Mouse (Mus musculus): ENCODE results near the gene Rcn3. TPM values are rescaled to one million over a fixed set of nuclear protein-coding genes. Genes with fewer than 3 reads are reported as not detected.

The Rcn3 gene
- polyA plus RNA-seq, 1 experiment = 166 TPM

DNA sequence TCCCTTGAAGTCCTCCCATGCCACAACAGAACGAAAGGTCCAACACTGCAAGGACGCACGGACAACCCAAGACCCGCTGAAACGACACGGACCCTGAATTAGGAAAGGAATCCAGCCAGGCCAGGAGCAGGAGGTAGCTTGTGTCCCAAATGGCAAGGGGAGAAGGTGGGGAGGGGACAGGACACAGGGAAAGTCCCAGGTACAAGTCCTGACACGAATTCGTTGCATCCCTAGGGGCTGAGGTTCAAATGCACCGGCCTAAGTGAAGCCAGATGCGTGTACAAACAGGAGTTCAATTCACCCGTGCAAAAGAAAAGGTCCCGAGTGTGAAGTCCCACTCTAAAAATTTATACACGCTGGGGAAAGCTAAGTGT is 40.4 kb downstream of the Rcn3 start:
- Histone ChIP-seq H3K79me3 (ENCODE audit: low read depth) (peaks cover 18% of the 10 kb centered on the region), H3K4me3 (ENCODE audit: insufficient read depth, poor library complexity, severe bottlenecking) (peak overlapping the region; percentile 60), H3K27me3 (ENCODE audit: control insufficient read depth, insufficient read depth, insufficient read length) (no peaks in the 10 kb centered on the region), H3K79me2 (ENCODE audit: control insufficient read depth, insufficient read depth) (peaks cover 47% of the 10 kb centered on the region), H3ac (ENCODE audit: control insufficient read depth, insufficient read length, low read depth) (peak overlapping the region; percentile 92), H3K36me3 (ENCODE audit: control insufficient read depth, insufficient read depth) (peaks cover 23% of the 10 kb centered on the region)
- TF ChIP-seq CTCF (IDR thresholded peaks at IDR 0.05; ENCODE audit: control insufficient read depth, insufficient read depth, insufficient read length) (no peak), USF1 (IDR thresholded peaks at IDR 0.05; ENCODE audit: low read depth) (no peak), CEBPB (IDR thresholded peaks at IDR 0.05; ENCODE audit: low read depth) (no peak), MYOG (IDR thresholded peaks at IDR 0.05; ENCODE audit: control insufficient read depth, extremely low read depth, insufficient read length) (no peak), MYOD1 (IDR thresholded peaks at IDR 0.05; ENCODE audit: control insufficient read depth, insufficient read length, low read depth) (no peak), FOSL1 (IDR thresholded peaks at IDR 0.05; ENCODE audit: insufficient read depth, low read length, poor library complexity, severe bottlenecking) (no peak), MAX (IDR thresholded peaks at IDR 0.05) (no peak)

DNA sequence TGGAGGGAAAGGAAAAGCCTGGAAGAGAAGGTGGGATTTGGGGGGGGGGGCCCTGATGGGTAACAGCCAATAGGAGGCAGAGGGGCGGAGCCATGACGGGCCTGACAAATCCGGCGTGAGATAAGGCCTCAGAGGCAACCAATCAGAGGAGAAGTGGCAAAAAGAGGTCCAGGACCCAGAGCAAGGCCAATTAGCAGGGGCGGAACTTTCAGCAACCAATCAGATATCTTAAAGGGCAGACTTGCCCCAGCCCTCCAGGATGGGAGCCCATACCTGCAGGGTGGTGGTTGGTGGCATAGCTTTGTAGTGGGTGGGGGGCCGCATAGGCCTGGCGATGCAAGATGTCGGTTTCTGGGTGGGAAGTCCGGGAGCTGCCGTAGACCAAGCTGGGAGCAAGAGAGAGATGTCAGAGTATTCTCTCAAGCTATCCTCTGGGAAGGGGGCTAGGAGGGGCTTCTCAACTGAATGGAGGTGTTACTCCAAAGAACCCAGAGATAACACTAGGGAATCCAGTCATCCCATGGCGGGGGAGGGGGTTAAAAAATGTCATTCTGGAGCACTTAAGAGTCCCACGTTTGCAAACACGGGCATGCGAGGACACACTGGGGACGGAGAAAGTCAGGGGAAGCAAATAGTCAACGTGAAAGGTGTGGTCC is 40.9 kb downstream of the Rcn3 start:
- peaks cover 28% of the 10 kb centered on the region for H3K36me3 ChIP-seq (ENCODE audit: control insufficient read depth, insufficient read depth)
- peaks cover 47% of the 10 kb centered on the region for H3K79me2 ChIP-seq (ENCODE audit: control insufficient read depth, insufficient read depth)
- peaks cover 21% of the 10 kb centered on the region for H3K79me3 ChIP-seq (ENCODE audit: low read depth)
- TF ChIP-seq MAX (IDR thresholded peaks at IDR 0.05) (no peak), USF1 (IDR thresholded peaks at IDR 0.05; ENCODE audit: low read depth) (no peak), CEBPB (IDR thresholded peaks at IDR 0.05; ENCODE audit: low read depth) (no peak), MYOG (IDR thresholded peaks at IDR 0.05; ENCODE audit: control insufficient read depth, extremely low read depth, insufficient read length) (no peak), MYOD1 (IDR thresholded peaks at IDR 0.05; ENCODE audit: control insufficient read depth, insufficient read length, low read depth) (no peak), CTCF (IDR thresholded peaks at IDR 0.05; ENCODE audit: control insufficient read depth, insufficient read depth, insufficient read length) (no peak), FOSL1 (IDR thresholded peaks at IDR 0.05; ENCODE audit: insufficient read depth, low read length, poor library complexity, severe bottlenecking) (no peak)
- no peaks in the 10 kb centered on the region for H3K27me3 ChIP-seq (ENCODE audit: control insufficient read depth, insufficient read depth, insufficient read length)
- peak overlapping the region; percentile 92 for H3ac ChIP-seq (ENCODE audit: control insufficient read depth, insufficient read length, low read depth)
- peak overlapping the region; percentile 60 for H3K4me3 ChIP-seq (ENCODE audit: insufficient read depth, poor library complexity, severe bottlenecking)

DNA sequence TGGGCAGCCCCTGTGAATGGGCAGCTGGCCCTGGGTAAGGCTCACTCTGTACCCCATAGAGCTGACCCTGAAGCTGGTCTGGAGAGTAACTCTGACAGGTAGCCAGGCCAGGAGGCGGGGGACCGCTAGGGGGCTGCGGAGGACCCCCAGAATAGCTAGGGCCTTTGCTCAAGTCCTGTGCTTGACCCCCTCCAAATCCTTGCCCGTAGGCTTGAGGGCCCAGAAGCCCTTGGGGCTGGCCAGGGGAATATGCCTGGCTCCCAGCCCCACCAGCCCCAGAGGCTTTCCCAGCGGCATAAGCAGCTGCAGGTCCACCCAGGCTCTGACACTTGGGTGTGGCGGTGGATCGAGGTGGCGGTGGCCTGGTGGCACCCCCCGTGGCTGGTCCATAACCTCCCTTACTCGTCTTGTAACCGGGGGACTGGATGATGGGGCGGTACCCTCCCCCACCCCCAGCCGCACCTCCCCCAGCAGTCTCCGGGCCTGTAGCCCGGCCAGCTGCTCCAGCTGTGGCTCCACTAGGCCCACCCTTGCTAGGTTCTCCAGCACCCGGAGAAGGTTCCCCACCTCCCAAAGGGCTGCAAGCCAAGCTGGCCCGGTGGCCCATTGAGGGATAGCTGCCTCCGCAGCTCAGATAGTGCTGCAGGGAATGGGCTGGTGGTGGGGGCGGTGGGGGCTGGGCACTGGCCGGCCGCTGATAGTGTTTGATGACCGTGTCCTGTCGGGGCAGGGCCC is 42.9 kb downstream of the Rcn3 start:
- H3ac ChIP-seq (ENCODE audit: control insufficient read depth, insufficient read length, low read depth) = no peak overlapping the region
- TF ChIP-seq CEBPB (IDR thresholded peaks at IDR 0.05; ENCODE audit: low read depth) = no peak
- TF ChIP-seq CTCF (IDR thresholded peaks at IDR 0.05; ENCODE audit: control insufficient read depth, insufficient read depth, insufficient read length) = no peak
- TF ChIP-seq MYOG (IDR thresholded peaks at IDR 0.05; ENCODE audit: control insufficient read depth, extremely low read depth, insufficient read length) = no peak
- no peak for TF ChIP-seq USF1 (IDR thresholded peaks at IDR 0.05; ENCODE audit: low read depth)
- TF ChIP-seq FOSL1 (IDR thresholded peaks at IDR 0.05; ENCODE audit: insufficient read depth, low read length, poor library complexity, severe bottlenecking) = no peak
- TF ChIP-seq MYOD1 (IDR thresholded peaks at IDR 0.05; ENCODE audit: control insufficient read depth, insufficient read length, low read depth) = no peak
- no peak for TF ChIP-seq MAX (IDR thresholded peaks at IDR 0.05)
- H3K27me3 ChIP-seq (ENCODE audit: control insufficient read depth, insufficient read depth, insufficient read length) = no peaks in the 10 kb centered on the region
- peaks cover 47% of the 10 kb centered on the region for H3K79me2 ChIP-seq (ENCODE audit: control insufficient read depth, insufficient read depth)
- H3K79me3 ChIP-seq (ENCODE audit: low read depth) = peaks cover 21% of the 10 kb centered on the region
- no peak overlapping the region for H3K4me3 ChIP-seq (ENCODE audit: insufficient read depth, poor library complexity, severe bottlenecking)
- peaks cover 40% of the 10 kb centered on the region for H3K36me3 ChIP-seq (ENCODE audit: control insufficient read depth, insufficient read depth)

DNA sequence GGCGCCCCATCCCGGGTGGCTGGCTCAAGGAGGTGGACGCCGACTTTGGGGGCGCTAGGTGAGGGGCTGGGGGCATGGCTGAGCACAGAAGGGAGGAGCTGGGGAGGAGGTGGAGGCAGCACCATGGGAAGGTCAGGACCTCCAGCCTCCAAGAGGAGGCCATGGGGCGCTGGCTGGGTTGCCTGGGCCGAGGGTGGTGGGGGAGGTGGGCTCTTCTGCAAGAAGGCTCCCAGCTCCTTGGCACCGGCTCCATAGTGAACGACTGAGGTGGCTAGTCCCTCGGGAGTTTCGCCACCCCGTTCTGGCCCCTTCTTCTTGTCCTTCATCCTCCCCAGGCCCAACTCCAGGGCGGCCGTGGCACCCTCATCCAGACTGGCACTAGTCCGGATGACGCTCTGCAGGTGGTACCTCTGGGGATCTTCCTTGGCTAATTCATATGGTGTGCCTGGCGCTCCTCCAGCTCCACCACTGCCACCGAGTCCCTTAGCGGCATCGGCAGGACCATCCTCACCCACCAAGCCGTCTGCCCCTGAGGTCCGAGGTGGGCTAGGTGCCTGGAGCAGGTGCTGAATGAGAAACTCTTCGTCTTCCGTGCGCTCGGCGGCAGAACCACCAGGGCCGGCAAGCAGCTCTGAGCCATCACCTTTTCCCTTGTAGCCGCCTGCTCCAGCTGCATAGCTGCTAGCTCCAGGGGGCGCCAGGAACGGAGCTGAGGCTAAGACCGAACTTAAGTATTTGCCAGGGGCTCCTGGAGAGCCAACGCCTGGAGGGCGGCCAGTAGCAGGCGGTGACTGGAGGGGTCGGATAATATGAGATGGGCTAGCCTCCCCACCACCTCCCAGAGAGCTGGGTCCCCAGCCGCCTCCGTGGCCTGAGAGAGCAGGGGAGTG is 43.8 kb downstream of the Rcn3 start:
- peaks cover 47% of the 10 kb centered on the region for H3K79me2 ChIP-seq (ENCODE audit: control insufficient read depth, insufficient read depth)
- no peak for TF ChIP-seq MYOG (IDR thresholded peaks at IDR 0.05; ENCODE audit: control insufficient read depth, extremely low read depth, insufficient read length)
- no peak for TF ChIP-seq USF1 (IDR thresholded peaks at IDR 0.05; ENCODE audit: low read depth)
- TF ChIP-seq CTCF (IDR thresholded peaks at IDR 0.05; ENCODE audit: control insufficient read depth, insufficient read depth, insufficient read length) = no peak
- no peak for TF ChIP-seq MAX (IDR thresholded peaks at IDR 0.05)
- no peak for TF ChIP-seq FOSL1 (IDR thresholded peaks at IDR 0.05; ENCODE audit: insufficient read depth, low read length, poor library complexity, severe bottlenecking)
- no peak for TF ChIP-seq MYOD1 (IDR thresholded peaks at IDR 0.05; ENCODE audit: control insufficient read depth, insufficient read length, low read depth)
- TF ChIP-seq CEBPB (IDR thresholded peaks at IDR 0.05; ENCODE audit: low read depth) = no peak
- no peaks in the 10 kb centered on the region for H3K27me3 ChIP-seq (ENCODE audit: control insufficient read depth, insufficient read depth, insufficient read length)
- no peak overlapping the region for H3ac ChIP-seq (ENCODE audit: control insufficient read depth, insufficient read length, low read depth)
- peaks cover 21% of the 10 kb centered on the region for H3K79me3 ChIP-seq (ENCODE audit: low read depth)
- H3K4me3 ChIP-seq (ENCODE audit: insufficient read depth, poor library complexity, severe bottlenecking) = no peak overlapping the region
- peaks cover 44% of the 10 kb centered on the region for H3K36me3 ChIP-seq (ENCODE audit: control insufficient read depth, insufficient read depth)

DNA sequence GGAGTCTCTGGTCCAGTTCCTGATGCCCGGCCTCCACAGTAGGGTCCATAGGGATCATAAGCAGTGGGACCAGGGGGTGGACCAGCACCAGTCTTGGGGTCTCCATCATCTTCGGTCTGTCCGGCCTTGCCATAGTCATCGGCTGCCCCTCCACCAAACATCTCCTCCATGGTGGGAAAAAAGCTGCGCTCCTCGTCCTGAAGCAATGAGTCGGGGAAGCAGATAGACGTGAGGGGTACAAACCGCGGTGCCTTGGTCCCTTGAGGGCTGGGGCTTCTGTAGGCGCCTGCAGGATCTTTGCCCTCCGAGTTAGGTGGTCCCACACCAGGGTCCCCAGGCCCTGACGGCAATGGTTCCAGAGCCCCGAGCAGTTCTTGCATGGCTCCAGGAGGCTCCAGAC is 44.5 kb downstream of the Rcn3 start:
- TF ChIP-seq FOSL1 (IDR thresholded peaks at IDR 0.05; ENCODE audit: insufficient read depth, low read length, poor library complexity, severe bottlenecking) = no peak
- TF ChIP-seq MYOG (IDR thresholded peaks at IDR 0.05; ENCODE audit: control insufficient read depth, extremely low read depth, insufficient read length) = no peak
- TF ChIP-seq MYOD1 (IDR thresholded peaks at IDR 0.05; ENCODE audit: control insufficient read depth, insufficient read length, low read depth) = no peak
- TF ChIP-seq USF1 (IDR thresholded peaks at IDR 0.05; ENCODE audit: low read depth) = no peak
- no peak for TF ChIP-seq CTCF (IDR thresholded peaks at IDR 0.05; ENCODE audit: control insufficient read depth, insufficient read depth, insufficient read length)
- H3K4me3 ChIP-seq (ENCODE audit: insufficient read depth, poor library complexity, severe bottlenecking) = no peak overlapping the region
- no peaks in the 10 kb centered on the region for H3K27me3 ChIP-seq (ENCODE audit: control insufficient read depth, insufficient read depth, insufficient read length)
- H3K36me3 ChIP-seq (ENCODE audit: control insufficient read depth, insufficient read depth) = peaks cover 46% of the 10 kb centered on the region
- no peak overlapping the region for H3ac ChIP-seq (ENCODE audit: control insufficient read depth, insufficient read length, low read depth)
- H3K79me2 ChIP-seq (ENCODE audit: control insufficient read depth, insufficient read depth) = peaks cover 45% of the 10 kb centered on the region
- H3K79me3 ChIP-seq (ENCODE audit: low read depth) = peaks cover 21% of the 10 kb centered on the region
